Mouse (Mus musculus) effector memory CD4-positive, alpha-beta T cell, adult 5 months (primary cell): ENCODE results near the gene Adora3. TPM values are rescaled to one million over a fixed set of nuclear protein-coding genes. Genes with fewer than 3 reads are reported as not detected.

ENCODE experiments used
- polyA plus RNA-seq: library from polyadenylated mRNA; unstranded; fragments of 100-300 nt; shearing (Covaris generic); gene quantifications from one replicate; pipeline ENCODE4 v1.2.1, GENCODE M21; 2017

Adora3 gene
- polyA plus RNA-seq: not detected

GRCm38 (mm10) chr3:105870558-105870957 lies at the start of gene Adora3, which contains the start of gene Tmigd3:
Adora3 (plus strand) TSS chr3:105870858.
Tmigd3 (plus strand) TSS chr3:105870903.

GRCm38 (mm10) chr3:105932240-105933071 lies 61.8 kb downstream of the Adora3 start, which contains the start of gene I830077J02Rik:
I830077J02Rik (minus strand) TSS chr3:105932664.

Other genes with a start within 250 kb of the Adora3 start
- gene Ddx20, start 183.3 kb upstream of the Adora3 start, polyA plus RNA-seq: 17.4 TPM
- gene Inka2, start 166.3 kb upstream of the Adora3 start, polyA plus RNA-seq: 0.31 TPM
- gene Rap1a, start 69.5 kb upstream of the Adora3 start, polyA plus RNA-seq: 228 TPM
- gene Tmigd3, start within 50 bp of the Adora3 start, polyA plus RNA-seq: not detected
- 0.51 TPM for gene I830077J02Rik, start 61.8 kb downstream of the Adora3 start, polyA plus RNA-seq
- 48.0 TPM for gene Wdr77, start 88.5 kb downstream of the Adora3 start, polyA plus RNA-seq
- gene Atp5f1, start 89.2 kb downstream of the Adora3 start, polyA plus RNA-seq: 248 TPM
- gene Ovgp1, start 102.9 kb downstream of the Adora3 start, polyA plus RNA-seq: 6.1 TPM
- gene Pifo, start 143.8 kb downstream of the Adora3 start, polyA plus RNA-seq: 3.7 TPM
- 2.5 TPM for gene Chil5, start 162.0 kb downstream of the Adora3 start, polyA plus RNA-seq
- 0.25 TPM for gene Chia1, start 242.4 kb downstream of the Adora3 start, polyA plus RNA-seq